In genomic region chr2:25621229-25622200, GRCm38 (mm10) we compare ENCODE assay signal across 7 mouse cellular contexts. TPM values are rescaled to one million over a fixed set of nuclear protein-coding genes. Genes with fewer than 3 reads are reported as not detected.
A peak's percentile ranks its signal among the peaks of the same experiment; 100 is the strongest.
DNase-seq lines count a peak whose midpoint lies in the region; ATAC-seq lines count a peak whose summit lies in the region.

TSS of gene Tmem141 (minus strand) at chr2:25622005.

- peak within 1 kb of the TSS; percentile 72 for H3K27ac ChIP-seq in embryonic facial prominence, embryonic 13.5 days
- peak within 1 kb of the TSS; percentile 58 for H3K27ac ChIP-seq in limb, embryonic 13.5 days
- H3K27ac ChIP-seq in midbrain, embryonic 16.5 days (ENCODE audit: low read length) = peak within 1 kb of the TSS; percentile 80

- H3K36me3 ChIP-seq in embryonic facial prominence, embryonic 13.5 days = no peaks in the 10 kb centered on the region
- H3K36me3 ChIP-seq in limb, embryonic 13.5 days = no peaks in the 10 kb centered on the region
- H3K36me3 ChIP-seq in midbrain, embryonic 16.5 days (ENCODE audit: control insufficient read depth, insufficient read depth, low read length) = no peaks in the 10 kb centered on the region

- H3K4me2 ChIP-seq in embryonic facial prominence, embryonic 13.5 days = peak within 1 kb of the TSS; percentile 86
- H3K4me2 ChIP-seq in limb, embryonic 13.5 days (replicated peaks) = peak within 1 kb of the TSS; percentile 82
- H3K4me2 ChIP-seq in midbrain, embryonic 16.5 days (ENCODE audit: low read length) = peak within 1 kb of the TSS; percentile 85

- DNase-seq in adrenal gland, postnatal 36 days = peak; percentile 95 to 97
- DNase-seq in heart, adult 18-20 months = peak; percentile 91 to 93
- DNase-seq in kidney, adult 8-10 months = peak; percentile 91 to 95
- DNase-seq in spleen, postnatal 10 days (ENCODE audit: low spot score in 2 of 2) = peak; percentile 50 to 78

- peak within 1 kb of the TSS; percentile 68 for H3K9ac ChIP-seq in embryonic facial prominence, embryonic 13.5 days
- peak within 1 kb of the TSS; percentile 70 for H3K9ac ChIP-seq in limb, embryonic 13.5 days
- peak within 1 kb of the TSS; percentile 81 for H3K9ac ChIP-seq in midbrain, embryonic 16.5 days (ENCODE audit: low read depth, low read length)

- WGBS in embryonic facial prominence, embryonic 13.5 days = 5% methylated on average over 34 of the region's 34 CpGs
- 5% methylated on average over 34 of the region's 34 CpGs for WGBS in limb, embryonic 13.5 days
- WGBS in midbrain, embryonic 16.5 days = 5% methylated on average over 34 of the region's 34 CpGs

- H3K4me3 ChIP-seq in embryonic facial prominence, embryonic 13.5 days = peak within 1 kb of the TSS; percentile 55
- peak within 1 kb of the TSS; percentile 58 for H3K4me3 ChIP-seq in limb, embryonic 13.5 days
- H3K4me3 ChIP-seq in midbrain, embryonic 16.5 days (ENCODE audit: low read depth, low read length) = peak within 1 kb of the TSS; percentile 61

- H3K4me1 ChIP-seq in embryonic facial prominence, embryonic 13.5 days = peaks cover 13% of the 10 kb centered on the region
- peaks cover 9% of the 10 kb centered on the region for H3K4me1 ChIP-seq in limb, embryonic 13.5 days
- H3K4me1 ChIP-seq in midbrain, embryonic 16.5 days (ENCODE audit: control insufficient read depth, insufficient read depth, low read length) = peaks cover 7% of the 10 kb centered on the region

- H3K9me3 ChIP-seq in embryonic facial prominence, embryonic 13.5 days = no peaks in the 10 kb centered on the region
- no peaks in the 10 kb centered on the region for H3K9me3 ChIP-seq in limb, embryonic 13.5 days
- H3K9me3 ChIP-seq in midbrain, embryonic 16.5 days (replicated peaks; ENCODE audit: control insufficient read depth, low read length, poor library complexity, severe bottlenecking) = no peaks in the 10 kb centered on the region

- ATAC-seq in embryonic facial prominence, embryonic 13.5 days (ENCODE audit: insufficient number of reproducible peaks, insufficient read depth, low FRiP score, low TSS enrichment, low read depth) = peak; percentile 73
- ATAC-seq in limb, embryonic 13.5 days (ENCODE audit: low FRiP score, low read depth) = peak; percentile 94
- ATAC-seq in midbrain, embryonic 16.5 days = peak; percentile 97

- H3K27me3 ChIP-seq in embryonic facial prominence, embryonic 13.5 days = peaks cover 19% of the 10 kb centered on the region
- peaks cover 26% of the 10 kb centered on the region for H3K27me3 ChIP-seq in limb, embryonic 13.5 days
- H3K27me3 ChIP-seq in midbrain, embryonic 16.5 days (ENCODE audit: control insufficient read depth, insufficient read depth, low read depth, low read length) = peaks cover 11% of the 10 kb centered on the region

RNA-seq across cellular contexts. Expression of gene Tmem141, which starts in this region (rescaled TPM):
- total RNA-seq in adrenal gland, postnatal 36 days (2021) = 10 to 100 TPM; 22.1 to 38.9 TPM
- polyA plus RNA-seq in embryonic facial prominence, embryonic 13.5 days (2015; fragmentation: Nextera tagmentation; extraction: Ambion mirVana) = 23.5 and 24.8 TPM in 2 replicates
- total RNA-seq in heart, adult 18-20 months (2021) = 10 to 100 TPM; 33.9 to 37.9 TPM
- 27.2 and 28.7 TPM in 2 replicates for polyA plus RNA-seq in limb, embryonic 13.5 days (2015; fragmentation: Nextera tagmentation; extraction: Ambion mirVana)
- 56.4 and 67.2 TPM in 2 replicates for polyA plus RNA-seq in midbrain, embryonic 16.5 days (2015; fragmentation: Nextera tagmentation; extraction: Ambion mirVana)

Comparison
In these comparisons a context has a peak if more than half of its experiments do, and no peak if none do; other contexts are left out.
1. Peak in every context shown above with its lines: DNase-seq, ATAC-seq, H3K4me3 ChIP-seq and H3K27ac ChIP-seq.